Mouse (Mus musculus) lung, adult 2 months (tissue): ENCODE results near the gene Appl1. TPM values are rescaled to one million over a fixed set of nuclear protein-coding genes. Genes with fewer than 3 reads are reported as not detected.

ENCODE experiments used
- DNase-seq: peaks from one replicate; pipeline ENCODE4 v3.0.0; 2022
- H3K4me1 ChIP-seq: fragments of 200-500 bp; 2 replicates; pipeline ENCODE4 v1.6.1; 2011; ENCODE audit warnings: low read length; ENCODE audit not compliant: control insufficient read depth, insufficient read depth
- H3K4me3 ChIP-seq: fragments of 200-500 bp; replicated peaks from 2 replicates; pipeline ENCODE3; 2011; ENCODE audit warnings: low read depth, mild to moderate bottlenecking, control low read depth, low read length; ENCODE audit errors: extremely low read depth
- CTCF ChIP-seq: fragments of 200-500 bp; IDR thresholded peaks from 2 replicates; pipeline ENCODE4 v1.5.1; 2011; ENCODE audit warnings: mild to moderate bottlenecking, low read length, control low read depth; ENCODE audit not compliant: insufficient read depth
- POLR2A ChIP-seq: fragments of 200-500 bp; IDR thresholded peaks from 2 replicates; pipeline ENCODE4 v1.6.1; 2011; ENCODE audit warnings: low read depth, mild to moderate bottlenecking, control low read depth, low read length, borderline replicate concordance; ENCODE audit errors: extremely low read depth
- WGBS: fragments of 180-500 bp; shearing (Covaris S2); methylation state at CpG from one replicate; pipeline ENCODE4 v1.1.7; 2018; 5-methylcytosine and 5-hydroxymethylcytosine counted together
- polyA plus RNA-seq: library from polyadenylated mRNA; depleted of rRNA; stranded (reverse); fragments of >200 nt; gene quantifications from 2 replicates; pipeline ENCODE4 v1.2.3, GENCODE M21; 2012; rRNA removed

The Appl1 gene
- polyA plus RNA-seq: 3.2 and 6.1 TPM in 2 replicates

DNA sequence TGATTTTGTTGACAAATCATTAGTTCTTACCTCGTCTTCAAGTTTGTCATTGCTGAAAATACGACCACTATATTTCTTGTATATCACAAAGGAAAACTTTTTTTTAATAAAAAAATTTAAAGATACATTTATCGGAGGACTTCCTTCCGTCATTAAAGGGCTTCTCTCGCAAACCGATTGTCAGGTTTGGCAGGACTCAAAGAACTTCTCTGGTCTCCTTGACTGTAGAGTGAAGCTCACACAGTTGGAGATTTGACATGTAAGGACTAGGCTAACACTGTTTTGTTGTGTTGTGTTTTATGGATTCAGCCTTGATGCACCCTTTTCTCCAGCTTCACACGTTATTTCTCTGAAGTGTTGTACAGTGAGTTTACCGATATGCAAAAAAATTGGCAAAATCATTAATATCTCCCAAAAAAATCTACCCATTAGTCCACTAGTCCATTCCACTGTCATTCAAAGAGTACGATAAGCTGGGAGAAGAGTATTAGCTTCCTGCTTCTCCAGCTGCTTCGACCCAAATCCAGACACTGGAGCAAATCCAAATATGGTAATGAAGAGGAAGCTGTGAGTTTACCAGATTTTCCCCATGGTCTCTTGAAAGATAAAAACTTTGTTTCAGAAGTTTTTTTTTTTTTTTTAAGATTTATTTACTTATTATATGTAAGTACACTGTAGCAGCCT, at the start of gene Appl1:
Appl1 (minus strand) TSS at position 127 of the 684 bp plus-strand sequence.
- DNase-seq: no peak
- H3K4me3 ChIP-seq: peak within 1 kb of the TSS; percentile 96
- no peaks in the 10 kb centered on the region; the same call in 1 of the 2 replicates for H3K4me1 ChIP-seq
- 19% methylated on average over 10 of the region's 10 CpGs for WGBS
- TF ChIP-seq POLR2A (no peak), CTCF (no peak)

DNA sequence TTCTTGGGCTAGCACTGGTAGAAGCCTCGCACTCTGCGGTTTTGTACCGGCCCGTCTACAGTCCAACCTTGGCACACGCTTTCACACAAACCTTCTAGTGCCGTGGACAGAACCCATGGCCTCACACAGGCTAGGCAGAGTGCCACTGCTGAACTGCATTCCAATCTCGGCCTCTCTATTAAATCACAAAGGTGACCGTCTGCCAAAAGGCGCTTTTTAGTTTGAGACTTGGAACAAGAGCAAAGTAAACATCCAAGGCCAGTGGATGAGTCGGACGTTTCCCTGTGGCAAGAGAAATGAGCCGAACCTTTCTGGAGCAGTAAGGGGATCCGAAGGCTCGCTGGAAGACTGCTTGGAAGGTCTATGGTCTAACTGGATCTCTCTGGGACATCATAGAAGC, 48.8 kb upstream of the Appl1 start:
- WGBS: 55% methylated on average over 14 of the region's 14 CpGs
- no peak for DNase-seq
- TF ChIP-seq CTCF: no peak
- no peak for TF ChIP-seq POLR2A
- Histone ChIP-seq H3K4me1 (no peaks in the 10 kb centered on the region), H3K4me3 (no peak overlapping the region)

DNA sequence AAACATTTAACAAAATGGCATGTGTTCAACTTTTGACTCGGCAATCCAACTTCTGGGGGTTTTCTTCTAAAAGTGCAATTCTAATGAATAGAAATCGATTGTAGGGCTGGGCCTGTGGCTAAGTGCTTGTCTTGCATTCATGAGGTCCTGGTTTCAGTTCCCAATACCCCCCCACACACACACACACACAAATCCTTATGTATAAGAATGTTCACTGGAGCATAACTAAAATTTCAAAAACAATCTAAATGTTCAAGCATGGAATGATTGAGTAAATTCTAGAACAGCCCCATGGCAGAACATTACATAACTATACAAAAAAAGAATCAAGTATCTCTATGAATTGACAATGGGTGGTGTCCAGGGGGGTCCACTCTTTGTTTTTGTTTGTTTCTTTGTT, 46.9 kb upstream of the Appl1 start:
- 92% methylated on average over 2 of the region's 2 CpGs for WGBS
- no peak overlapping the region for H3K4me3 ChIP-seq
- H3K4me1 ChIP-seq: no peaks in the 10 kb centered on the region
- no peak for TF ChIP-seq CTCF
- TF ChIP-seq POLR2A: no peak
- DNase-seq: no peak

DNA sequence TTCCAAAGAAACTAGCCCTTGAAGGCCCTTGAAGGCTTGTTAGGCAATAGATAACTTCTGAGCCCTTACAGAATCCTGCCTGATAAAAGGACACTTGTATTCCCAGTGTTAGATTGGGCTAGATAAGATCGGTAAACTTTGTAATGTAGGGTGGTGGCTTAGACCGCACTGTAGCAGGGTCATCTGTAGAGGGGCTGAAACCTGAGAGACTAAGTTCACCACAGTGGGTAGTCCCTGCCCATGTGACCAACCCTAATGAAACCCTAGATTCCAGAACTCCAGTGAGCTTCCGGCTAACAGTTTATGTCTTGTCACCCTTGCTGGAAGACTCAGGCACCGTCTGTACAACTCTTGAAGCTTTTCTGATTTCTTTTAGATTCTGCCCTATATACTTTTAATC, 42.6 kb upstream of the Appl1 start:
- no peak for DNase-seq
- 41% methylated on average over 4 of the region's 4 CpGs for whole genome bisulfite sequencing
- no peaks in the 10 kb centered on the region for H3K4me1 ChIP-seq
- no peak for TF ChIP-seq POLR2A
- TF ChIP-seq CTCF: no peak
- H3K4me3 ChIP-seq: no peak overlapping the region

DNA sequence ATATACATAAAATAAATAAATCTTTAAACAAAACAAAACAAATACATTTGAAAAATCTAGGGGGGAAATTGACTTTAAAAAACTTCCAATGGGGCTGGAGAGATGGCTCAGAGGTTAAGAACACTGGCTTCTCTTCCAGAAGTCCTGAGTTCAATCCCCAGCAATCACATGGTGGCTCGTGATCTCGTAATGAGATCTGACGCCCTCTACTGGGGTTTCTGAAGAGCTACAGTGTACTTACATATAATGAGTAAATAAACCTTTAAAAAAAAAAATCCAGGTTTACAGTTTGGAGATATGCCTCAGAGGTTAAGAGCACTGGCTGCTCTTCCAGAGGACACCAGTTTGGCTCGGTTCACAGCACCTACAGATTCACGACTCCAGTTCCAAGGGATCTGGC, 40.5 kb upstream of the Appl1 start:
- WGBS: 77% methylated on average over 5 of the region's 5 CpGs
- Histone ChIP-seq H3K4me1 (no peaks in the 10 kb centered on the region), H3K4me3 (no peak overlapping the region)
- TF ChIP-seq POLR2A (no peak), CTCF (no peak)
- no peak for DNase-seq

DNA sequence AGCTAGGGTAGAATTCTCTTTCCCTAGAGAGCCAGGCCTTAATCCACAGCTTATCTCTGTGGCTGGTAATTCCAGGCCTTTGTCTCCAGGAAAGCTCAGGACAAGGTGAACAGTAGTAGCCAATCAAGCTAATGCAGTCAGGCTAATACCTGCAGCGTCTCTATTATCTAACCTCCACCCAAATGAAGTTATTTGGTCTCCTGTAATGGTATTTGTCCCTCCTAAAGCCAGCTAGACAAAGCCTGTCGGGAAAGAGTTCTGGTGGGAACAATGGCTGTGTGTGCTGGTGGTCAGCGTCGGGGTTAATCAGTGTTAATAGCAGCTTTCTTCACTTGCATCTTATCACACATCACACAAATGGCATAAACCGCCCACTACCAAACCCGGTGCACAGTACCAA, 34.9 kb upstream of the Appl1 start:
- 52% methylated on average over 6 of the region's 6 CpGs for WGBS
- DNase-seq: no peak
- TF ChIP-seq CTCF (no peak), POLR2A (no peak)
- Histone ChIP-seq H3K4me3 (no peak overlapping the region), H3K4me1 (no peaks in the 10 kb centered on the region)

DNA sequence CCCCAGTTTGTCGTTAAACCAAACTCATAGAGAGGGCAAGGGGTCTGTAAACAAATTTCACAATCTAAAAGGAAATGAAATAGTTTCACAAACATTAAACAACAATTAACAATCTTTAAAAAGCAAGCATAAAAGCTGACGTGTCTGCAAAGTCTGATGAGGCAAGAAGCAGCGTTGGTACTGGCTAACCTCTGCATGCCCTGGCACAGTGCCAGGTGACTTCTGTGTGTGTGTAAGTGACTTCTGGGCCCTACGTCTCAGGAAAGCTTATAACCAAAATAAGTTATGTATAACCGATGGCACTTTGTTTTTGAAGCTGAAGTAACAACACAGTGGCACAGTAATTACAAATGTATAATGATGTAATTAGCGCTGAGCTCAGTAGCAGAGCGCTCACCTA, 33.9 kb upstream of the Appl1 start:
- WGBS: 55% methylated on average over 7 of the region's 7 CpGs
- Histone ChIP-seq H3K4me3 (no peak overlapping the region), H3K4me1 (no peaks in the 10 kb centered on the region)
- DNase-seq: no peak
- TF ChIP-seq POLR2A (no peak), CTCF (no peak)

DNA sequence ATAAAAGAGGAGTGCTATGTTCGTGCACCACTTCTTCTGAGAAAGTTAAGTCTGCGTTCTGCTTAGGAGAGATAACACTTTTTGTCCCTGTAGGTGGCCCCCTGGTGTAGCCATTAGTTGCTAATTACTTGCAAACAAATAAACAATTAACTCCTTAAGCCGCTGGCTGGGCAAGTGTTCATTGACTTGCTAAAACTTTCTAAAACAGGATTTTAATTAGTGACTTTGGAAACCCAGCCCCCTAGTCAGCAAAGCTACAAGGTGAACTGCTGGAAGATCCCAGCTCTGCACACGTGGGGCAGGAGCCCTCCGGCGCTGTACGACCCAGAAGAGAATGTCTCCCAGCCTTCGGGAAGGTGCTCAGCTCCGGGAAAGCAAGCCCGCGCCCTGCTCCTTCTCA, 29.4 kb upstream of the Appl1 start:
- TF ChIP-seq CTCF (no peak), POLR2A (no peak)
- Histone ChIP-seq H3K4me1 (no peaks in the 10 kb centered on the region), H3K4me3 (no peak overlapping the region)
- 13% methylated on average over 11 of the region's 11 CpGs for WGBS
- DNase-seq: no peak

DNA sequence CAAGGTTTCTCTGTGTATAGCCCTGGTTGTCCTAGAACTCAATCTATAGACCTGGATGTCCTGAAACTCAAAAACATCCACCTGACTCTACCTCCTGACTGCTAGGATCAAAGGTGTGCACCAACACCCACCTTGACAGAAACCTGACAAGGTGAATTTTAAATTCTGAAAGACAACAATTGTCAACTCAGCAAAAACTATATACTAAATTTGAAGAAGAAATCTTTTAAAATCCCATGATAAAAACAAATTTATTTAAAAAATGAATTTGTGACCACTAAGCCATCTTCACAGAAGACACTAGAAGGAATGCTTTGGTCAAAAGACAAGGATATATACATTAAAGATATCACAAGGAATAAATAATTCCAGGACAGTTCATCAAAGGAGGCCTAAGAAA, 25.2 kb upstream of the Appl1 start:
- no peak overlapping the region for H3K4me3 ChIP-seq
- DNase-seq: no peak
- TF ChIP-seq POLR2A (no peak), CTCF (no peak)
- H3K4me1 ChIP-seq: no peaks in the 10 kb centered on the region

DNA sequence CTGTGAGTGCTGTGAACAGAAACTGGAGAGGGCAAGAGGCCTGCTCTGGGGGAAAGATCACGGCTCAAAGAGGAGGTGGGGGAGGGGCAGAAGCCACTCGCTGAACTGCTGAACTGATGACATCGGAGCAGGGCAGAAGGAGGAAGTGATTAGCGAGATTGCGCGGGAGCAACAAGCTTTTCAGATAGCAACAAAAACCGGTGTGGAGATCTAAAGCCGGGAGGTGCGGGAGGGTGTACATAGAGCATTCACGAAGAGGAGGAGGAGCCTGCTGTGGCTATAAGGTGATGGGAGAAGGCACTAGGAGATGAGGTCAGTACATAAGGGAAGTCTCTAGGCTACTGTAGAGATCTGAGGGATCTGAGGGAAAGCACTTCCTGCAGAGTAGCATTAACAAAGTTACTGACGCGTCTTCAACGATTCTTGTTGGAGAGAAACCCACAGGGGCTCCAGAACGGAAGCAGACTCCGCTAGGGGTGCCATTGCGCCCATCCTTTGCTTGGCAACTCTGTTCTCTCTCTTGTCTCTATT, 23.2 kb upstream of the Appl1 start, which contains the start of gene Hesx1:
Hesx1 (plus strand) TSS at position 206 of the 531 bp plus-strand sequence.
- DNase-seq: peak; percentile 18
- no peaks in the 10 kb centered on the region for H3K4me1 ChIP-seq
- WGBS: 5% methylated on average over 16 of the region's 16 CpGs
- no peak for TF ChIP-seq POLR2A
- TF ChIP-seq CTCF: no peak
- peak within 1 kb of the TSS; percentile 3 for H3K4me3 ChIP-seq

DNA sequence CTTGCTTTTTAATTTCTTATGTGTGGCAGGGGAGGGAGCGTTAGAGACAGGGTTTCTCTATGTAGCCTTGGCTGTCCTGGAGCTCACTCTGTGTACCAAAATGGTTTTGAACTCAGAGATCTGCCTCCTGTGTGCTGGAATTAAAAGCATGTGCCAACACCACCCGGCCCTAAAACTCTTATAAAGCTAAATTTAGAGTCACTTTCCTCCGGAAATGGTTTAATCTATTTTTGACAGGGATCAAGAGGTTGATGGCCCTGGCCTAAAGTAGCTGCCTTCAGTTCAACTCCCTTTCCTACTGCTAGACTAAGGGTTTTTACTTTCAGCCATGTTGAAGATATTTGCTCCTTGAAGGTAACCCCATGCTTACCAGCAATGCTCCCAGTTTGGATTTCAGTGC, 22.4 kb upstream of the Appl1 start:
- Histone ChIP-seq H3K4me3 (no peak overlapping the region), H3K4me1 (no peaks in the 10 kb centered on the region)
- DNase-seq: no peak
- no peak for TF ChIP-seq POLR2A
- no peak for TF ChIP-seq CTCF
- 43% methylated on average over 3 of the region's 3 CpGs for WGBS

DNA sequence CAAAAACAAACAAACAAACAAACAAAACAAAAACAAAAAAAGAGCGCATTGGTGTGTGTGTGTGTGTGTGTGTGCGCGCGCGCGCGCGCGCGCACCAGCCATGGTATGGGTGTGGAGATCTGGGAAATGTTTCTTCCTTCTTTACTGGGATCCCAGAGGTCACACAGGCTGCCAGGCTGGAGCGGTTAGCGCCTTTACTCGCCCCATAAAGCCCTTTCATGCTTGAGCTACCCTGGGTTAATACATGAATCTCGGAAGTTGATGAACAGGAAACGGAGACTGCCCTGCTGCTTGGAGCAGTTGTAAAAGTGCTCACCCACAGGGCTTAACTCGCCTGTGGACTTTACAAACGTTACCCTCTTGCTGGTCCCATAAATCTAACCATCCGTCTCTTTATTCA, 20.6 kb upstream of the Appl1 start:
- H3K4me1 ChIP-seq: no peaks in the 10 kb centered on the region
- 84% methylated on average over 18 of the region's 18 CpGs for WGBS
- H3K4me3 ChIP-seq: no peak overlapping the region
- no peak for DNase-seq
- TF ChIP-seq CTCF (no peak), POLR2A (no peak)
